Mouse (Mus musculus) ovary, adult 18-20 months (tissue): ENCODE measurements at regions not wholly inside any gene's neighbourhood (a gene's known extent, or its start where the extent isn't known, plus 50 kb on each side); places are given as distances from the start of the nearest gene placed in this dataset.

Experiments used
- DNase-seq: peaks from one replicate; pipeline ENCODE4 v3.0.0; 2022; ENCODE audit warnings: low spot score, mixed read lengths

- no peak for DNase-seq
These were observed 93.7 kb upstream of the Ptgfr start for GRCm38 (mm10) chr3:151931096-151931495.

- no peak for DNase-seq
These were observed 76.6 kb upstream of the Ptgfr start for GRCm38 (mm10) chr3:151914010-151914513.

- peak; percentile 24 for DNase-seq
These were observed 74.9 kb upstream of the Ptgfr start for GRCm38 (mm10) chr3:151912292-151912691.

DNA sequence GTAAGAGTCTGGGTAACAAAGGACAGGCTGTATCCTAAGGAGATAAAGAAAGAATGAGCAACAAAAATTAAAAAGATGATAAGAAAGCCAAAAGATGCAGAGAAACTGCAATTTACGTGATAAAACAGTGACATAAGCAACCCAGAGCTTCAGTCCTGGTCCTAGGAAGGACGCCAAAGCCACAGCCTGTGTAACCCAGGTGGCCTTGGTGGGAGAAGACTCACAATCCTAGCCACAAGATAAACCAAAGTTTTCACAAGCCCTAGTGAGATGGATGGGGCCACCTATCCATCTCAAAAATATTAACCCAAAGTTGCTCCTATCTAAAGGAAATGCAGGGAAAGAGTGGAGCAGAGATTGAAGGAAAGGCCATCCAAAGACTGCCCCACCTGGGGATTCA, 73.4 kb upstream of the Ptgfr start:
- no peak for DNase-seq

DNA sequence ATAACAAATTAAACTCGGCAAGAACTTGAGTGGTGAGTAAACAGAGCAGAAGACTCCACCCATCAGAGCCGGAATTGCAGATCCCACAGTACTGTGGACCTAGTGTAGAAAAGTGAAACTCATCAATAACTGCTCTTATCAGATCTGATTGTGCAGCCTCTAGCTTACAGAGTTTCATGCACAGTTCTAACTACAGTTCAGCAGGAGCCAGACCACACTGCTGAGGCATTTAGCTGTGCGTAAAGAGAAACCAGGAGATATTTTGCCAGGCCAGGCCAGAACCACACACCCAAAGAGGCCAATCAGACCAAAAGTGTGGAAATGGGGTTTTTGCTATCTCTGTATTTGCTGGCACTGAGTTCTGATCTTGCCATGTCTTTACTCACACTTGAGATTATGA, 71.9 kb upstream of the Ptgfr start:
- no peak for DNase-seq

DNA sequence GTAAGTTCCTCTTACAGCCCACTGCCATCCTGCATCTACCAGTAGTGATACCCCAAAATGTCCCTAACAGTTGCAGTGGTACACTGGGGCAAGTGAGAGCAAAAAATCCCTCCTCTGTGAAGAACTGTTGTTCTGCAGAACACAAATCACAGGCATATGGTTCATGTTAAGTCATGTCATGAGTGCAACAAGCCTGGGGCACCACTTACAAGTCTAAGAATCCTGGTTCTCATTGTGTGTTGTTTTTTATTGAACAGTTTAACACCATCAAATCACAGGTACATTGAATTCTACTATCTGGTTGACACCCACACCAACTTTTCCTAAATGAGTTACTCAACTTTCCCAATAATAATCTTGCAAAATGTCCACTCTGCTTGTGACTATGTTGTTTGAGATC, 71.5 kb upstream of the Ptgfr start:
- DNase-seq: no peak

- DNase-seq: no peak
These were observed 68.3 kb upstream of the Ptgfr start for GRCm38 (mm10) chr3:151905775-151906174.

DNA sequence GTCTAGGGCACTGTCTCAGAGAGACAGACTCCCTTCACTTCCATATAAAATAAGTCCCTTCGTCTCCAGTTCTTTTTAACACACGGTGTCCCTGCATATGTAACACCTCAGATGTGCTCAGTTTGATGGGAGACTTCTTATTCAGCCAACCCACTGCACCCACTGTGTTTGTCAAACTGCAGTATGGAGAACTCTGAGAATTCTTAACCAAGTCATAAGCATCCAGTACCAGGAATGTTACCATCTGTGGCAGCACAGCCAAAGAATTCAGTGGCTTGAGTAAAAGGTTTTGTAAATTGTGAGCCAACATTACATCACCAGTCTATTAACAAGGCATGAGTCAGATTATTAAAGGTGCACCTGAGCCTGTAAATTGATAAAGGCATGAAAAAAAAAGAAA, 65.7 kb upstream of the Ptgfr start:
- DNase-seq: no peak

GRCm38 (mm10) chr3:151902216-151902827, 64.9 kb upstream of the Ptgfr start:
- DNase-seq: no peak

GRCm38 (mm10) chr3:151899676-151900075, 62.2 kb upstream of the Ptgfr start:
- DNase-seq: no peak

- DNase-seq: no peak
These were observed 61.7 kb upstream of the Ptgfr start for GRCm38 (mm10) chr3:151899094-151899493.

- no peak for DNase-seq
These were observed 58.9 kb upstream of the Ptgfr start for GRCm38 (mm10) chr3:151896320-151896719.

- DNase-seq: no peak
These were observed 57.3 kb upstream of the Ptgfr start for GRCm38 (mm10) chr3:151894712-151895111.

GRCm38 (mm10) chr3:151893421-151894235, 56.2 kb upstream of the Ptgfr start:
- no peak for DNase-seq

- DNase-seq: peak; percentile 76
These were observed 54.4 kb upstream of the Ptgfr start for GRCm38 (mm10) chr3:151891760-151892253.

- DNase-seq: no peak
These were observed 53.9 kb upstream of the Ptgfr start for GRCm38 (mm10) chr3:151891336-151891735.

DNA sequence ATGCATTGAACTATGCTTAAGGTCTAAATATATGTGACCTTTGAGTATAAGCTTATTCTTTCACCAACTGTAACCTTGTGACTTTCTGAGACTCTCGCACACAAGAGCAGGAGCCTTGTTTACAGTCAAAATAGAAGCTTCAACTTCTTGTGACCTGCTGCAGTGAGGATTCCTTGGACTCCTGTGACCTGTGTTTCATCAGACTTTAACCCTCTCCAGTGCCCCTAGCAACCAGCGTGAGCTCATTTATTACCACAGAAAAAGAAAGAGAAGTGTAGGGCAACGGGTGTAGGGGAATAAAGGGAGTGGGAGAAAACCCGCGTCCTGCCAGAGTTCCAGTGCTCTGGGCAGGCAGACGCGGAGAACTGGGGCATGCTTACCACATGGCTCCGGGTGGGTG, 52.3 kb upstream of the Ptgfr start:
- no peak for DNase-seq
